Mouse (Mus musculus) thymus, adult 18-20 months (tissue): ENCODE measurements at regions not wholly inside any gene's neighbourhood (a gene's known extent, or its start where the extent isn't known, plus 50 kb on each side); places are given as distances from the start of the nearest gene placed in this dataset.

Source experiments
- DNase-seq, 2 experiments: peaks; one replicate each; pipeline ENCODE4 v3.0.0; 2022; ENCODE audit warnings: mixed read lengths in 2 of 2

DNA sequence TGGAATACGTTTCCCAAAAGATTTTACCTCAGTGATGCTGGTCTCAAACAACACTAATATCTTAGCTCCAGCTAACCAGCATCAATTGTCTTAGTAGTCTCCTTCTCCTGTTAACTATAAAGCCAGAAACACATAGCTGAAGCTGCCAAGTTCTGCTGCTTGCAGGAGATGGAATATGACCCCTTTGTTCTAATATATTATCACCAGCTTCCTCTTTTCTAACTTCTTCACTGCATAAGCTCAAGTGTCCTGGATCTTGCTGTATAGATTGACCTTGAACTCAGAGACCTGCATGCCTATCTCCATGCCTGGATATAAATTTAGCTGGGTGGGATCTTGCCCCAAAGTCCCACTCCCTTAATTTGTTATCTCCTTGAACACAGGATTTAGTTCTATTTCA lies 94.8 kb downstream of the Rbm46 start:
- DNase-seq, result no peak

DNA sequence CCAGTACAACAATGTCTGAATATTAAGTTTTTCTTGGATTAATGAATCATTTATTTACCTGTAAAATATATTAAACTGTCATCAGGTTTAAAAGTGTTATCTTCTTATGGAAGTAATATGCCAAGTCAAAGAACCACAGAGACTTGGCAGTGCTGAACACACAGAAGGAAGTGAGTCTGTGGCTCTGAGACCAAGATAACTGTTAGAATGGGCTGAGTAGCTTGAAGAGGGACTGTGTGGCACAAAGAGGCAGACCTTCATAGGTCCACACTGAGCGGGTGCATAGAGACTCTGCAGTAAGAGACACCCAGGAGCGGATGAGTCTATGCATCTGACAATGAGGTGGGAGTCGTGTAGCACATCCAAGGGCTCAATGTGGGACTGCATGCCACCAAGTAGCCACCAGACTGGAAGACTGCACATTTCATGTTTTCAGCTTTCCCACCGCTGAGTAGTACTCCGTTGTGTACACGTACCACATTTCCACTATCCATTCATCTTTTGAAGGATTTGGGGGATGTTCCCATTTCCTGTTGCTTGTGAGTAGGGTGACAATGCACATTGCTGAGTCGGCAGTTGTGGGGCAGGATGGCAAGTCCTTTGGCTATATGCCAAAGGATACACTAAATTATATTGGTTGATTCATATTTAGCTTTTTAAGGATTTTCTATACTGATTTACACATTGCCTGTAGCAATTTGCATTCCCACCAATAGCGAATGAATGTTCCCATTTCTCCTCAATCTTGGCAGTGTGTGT lies 105.6 kb downstream of the Rbm46 start:
- DNase-seq, result no peak

DNA sequence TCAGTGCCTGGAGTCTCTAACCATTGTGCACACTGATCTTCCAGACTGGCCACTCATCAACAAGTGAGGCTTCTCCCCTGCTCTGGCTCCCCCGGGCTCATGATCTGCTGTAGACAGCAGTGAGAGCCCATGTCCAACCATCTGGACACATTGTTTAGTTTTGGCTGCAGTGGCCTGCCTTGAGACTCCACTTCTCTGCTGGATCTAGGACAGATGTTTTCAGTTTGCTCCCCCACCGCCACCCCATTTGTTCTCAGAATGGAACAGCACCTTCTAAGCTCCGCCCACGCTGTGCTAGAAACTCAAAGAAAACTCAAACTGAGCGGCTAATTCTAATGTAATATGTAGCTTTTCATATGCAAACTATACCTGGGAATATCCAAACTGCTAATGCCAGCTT lies 108.8 kb downstream of the Rbm46 start:
- no peak for DNase-seq

DNA sequence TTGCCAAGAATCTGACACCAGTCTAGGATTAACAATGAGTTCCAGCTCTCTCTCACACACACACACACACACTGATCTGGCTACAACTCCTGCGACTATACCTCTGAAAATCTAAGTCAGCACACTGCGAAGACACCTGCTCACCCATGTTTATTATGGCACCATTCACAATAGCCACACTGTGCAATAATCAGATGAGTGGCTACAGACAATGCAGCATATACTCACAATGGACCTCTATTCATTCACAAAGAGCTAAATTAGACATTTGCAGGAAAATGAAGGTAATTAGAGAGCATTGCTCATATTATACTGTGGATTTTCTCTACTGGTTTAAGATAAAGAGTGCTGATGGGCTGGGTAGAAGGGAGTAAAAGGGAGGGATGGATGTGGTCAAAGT lies 116.3 kb downstream of the Rbm46 start:
- no peak for DNase-seq

DNA sequence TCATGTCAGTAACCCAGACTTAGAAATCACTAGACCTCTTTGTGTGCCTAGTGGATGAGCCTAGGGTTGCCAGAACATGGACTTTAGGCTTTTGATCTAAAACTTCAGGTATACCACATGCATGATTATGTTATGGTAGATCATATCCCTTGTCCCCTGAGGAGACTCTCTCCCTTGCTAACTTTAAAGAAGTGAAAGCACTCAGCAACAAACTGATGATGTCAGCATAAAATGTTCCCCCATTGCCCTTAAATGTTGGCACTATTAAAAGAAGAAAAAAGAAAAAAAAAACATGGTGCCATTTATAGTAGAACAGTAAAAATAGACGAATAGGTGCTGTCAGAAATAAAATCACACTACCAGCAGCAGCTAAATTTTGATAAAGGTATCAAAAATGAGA lies 117.3 kb downstream of the Rbm46 start:
- no peak for DNase-seq

DNA sequence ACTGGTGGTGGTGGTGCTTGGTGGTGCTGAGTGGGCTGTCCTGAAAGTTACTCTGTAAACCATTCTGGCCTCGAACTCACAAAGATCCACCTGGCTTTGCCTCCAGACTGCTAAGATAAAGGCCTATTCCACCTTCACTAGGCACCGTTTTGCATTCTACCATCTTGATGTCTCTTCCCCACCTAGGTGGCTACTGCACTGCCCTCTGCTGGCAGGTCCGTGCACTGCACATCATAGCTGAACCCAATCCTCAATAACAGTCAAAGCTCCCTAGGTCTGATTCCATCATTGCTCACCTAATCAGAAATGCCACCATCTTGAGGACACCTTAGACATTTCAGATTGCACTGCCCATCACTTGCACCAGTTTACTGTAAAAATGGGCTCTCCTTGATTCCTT lies 150.7 kb downstream of the Rbm46 start:
- DNase-seq, result peak in 1 of 2 experiments; percentile 4

DNA sequence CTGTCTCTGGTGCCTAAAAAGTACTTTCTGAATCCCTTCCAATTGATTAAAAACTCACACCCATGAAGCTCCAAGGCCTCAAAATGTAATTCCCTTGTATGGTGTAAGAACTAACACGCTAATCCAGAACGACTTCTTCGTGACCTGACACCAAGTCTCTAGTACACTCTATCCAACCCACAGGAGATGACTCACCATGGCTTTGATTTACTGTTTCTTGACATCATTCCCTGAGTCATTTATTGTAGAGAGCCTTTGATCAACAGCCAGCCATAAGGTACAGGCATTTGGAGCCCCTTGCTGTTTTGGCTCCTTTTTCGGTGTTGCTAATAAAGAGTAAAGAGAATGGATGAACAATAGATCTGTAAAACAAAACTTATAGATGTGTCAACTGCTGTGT lies 159.7 kb upstream of the Npy2r start:
- no peak for DNase-seq

DNA sequence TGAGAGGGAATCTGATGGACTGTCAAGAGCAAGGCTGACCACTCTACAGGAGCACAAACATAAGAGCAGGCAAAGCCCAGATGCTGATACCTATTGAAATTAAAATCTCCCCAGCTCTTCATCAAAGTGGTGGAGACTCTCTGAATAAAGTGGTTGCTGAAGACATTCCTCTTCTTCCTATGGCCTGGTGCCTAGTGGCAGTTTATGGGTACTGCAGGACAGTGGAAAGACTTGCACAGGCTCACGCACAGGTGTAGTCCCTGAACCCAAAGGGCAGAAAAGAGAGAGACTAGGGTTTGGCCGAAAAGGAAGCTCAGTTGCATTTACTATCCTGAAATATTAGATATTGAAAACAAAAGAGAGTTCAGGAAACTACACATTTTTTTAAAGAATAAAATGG lies 144.2 kb upstream of the Npy2r start:
- DNase-seq, result no peak

DNA sequence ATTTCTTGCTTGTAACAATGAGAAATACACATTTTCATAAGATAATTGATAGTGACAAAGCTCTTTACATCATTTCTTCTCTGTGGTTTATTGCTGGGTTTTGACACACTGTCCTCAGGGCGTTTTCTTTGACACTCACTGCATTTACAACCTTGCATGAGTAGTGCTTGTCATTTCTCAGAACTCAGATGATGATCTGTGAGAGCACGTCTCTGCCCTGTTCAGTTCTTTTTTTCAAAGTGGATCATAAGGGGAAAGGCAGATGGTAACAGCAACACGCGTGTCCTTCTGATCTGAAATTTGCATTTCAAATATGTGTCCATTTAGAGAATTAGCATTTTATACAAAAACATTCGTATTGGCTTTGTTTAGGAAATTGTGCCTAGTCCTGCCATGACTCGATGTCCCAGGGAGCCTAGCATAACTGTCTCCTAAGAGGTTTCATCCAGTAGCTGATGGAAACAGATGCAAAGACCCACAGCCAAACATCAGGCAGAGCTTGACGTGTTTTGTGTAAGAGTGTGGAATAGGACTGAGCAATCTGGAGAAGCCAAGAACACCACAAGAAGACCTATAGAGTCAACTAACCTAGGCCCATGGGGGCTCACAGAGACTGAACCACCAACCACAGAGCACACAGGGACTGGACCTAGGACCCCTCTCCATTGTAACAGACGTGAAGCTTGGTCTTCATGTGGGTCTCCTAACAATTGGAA lies 108.4 kb upstream of the Npy2r start:
- DNase-seq, result no peak

DNA sequence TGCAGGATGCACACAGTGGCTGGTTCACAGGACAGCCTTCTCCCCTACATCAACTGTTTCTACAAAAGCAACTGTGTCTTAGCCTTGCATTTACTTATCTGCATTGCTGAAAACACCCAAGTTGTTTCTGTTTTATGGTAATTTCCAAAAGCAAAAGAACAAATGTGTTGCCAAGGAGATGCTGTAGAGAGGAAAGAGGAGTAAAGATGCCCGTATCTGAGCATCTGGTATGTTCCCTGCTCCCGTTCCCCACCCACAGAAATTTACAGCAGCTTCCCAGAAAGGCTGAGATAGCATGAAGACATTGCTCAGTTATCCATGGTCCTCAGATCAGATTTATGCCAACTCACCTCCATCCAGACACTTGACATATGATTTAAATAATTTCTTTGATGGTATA lies 104.5 kb upstream of the Npy2r start:
- DNase-seq, result no peak

DNA sequence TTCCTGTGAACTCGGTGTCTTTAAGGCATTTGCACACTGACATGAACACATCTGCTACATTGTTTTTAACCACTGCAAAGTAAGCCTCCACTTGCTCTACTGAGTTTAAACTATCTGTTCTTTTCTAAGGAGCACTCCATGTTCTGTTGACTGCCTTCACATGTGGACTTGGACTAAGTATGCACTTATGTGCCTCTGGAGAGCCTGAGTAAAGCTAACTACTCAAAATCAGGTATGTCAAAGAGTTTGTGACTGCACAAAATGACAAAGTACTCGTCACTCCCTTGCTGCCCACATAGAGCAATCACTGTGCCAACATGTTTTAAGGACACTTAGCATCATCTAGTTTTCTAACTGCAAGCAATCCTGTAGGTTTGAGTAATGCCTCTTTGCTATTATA lies 92.2 kb upstream of the Npy2r start:
- DNase-seq, result no peak

DNA sequence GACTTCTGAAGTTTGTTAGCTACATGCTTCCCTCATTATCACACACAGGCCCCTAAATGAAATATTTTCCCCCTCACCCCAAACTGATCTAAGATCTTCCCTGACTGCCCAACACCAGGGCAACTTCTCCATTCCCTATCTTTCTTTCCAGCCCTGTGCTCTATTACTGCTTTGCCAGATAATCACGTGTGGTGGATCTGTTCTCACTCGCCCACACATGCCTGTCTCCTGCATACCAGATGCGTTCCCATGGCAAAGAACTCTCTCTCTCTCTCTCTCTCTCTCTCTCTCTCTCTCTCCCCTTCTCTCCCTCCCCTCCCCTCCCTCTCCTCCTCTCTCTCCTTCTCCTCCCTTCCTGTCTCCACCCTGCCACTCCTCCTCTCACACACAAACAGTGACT lies 88.8 kb upstream of the Npy2r start:
- no peak for DNase-seq

DNA sequence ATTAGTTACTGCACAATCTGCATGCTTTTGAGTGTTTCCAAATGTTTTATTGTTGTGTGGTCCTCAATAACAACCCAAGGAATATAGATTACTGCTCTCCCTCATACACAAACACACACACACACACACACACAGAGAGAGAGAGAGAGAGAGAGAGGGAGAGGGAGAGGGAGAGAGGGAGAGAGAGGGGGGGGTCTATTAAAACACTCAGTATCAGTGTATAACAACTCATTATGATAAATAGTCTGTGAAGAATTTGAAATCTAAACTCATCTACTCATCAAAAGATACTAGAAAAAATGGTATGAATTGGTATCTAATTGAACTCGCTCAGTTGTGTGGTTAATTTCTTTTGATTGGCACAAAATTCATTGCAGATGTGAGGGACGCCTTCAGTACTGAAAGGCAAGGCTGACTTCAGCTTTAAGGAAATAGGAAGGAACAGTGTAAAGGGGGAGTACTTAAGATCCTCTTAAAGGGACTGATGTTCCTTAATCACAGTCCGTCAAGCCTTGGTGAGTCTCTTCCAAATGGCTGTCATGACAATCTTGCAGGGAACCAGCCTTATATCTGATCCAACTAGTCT lies 72.6 kb upstream of the Npy2r start:
- DNase-seq, result no peak

DNA sequence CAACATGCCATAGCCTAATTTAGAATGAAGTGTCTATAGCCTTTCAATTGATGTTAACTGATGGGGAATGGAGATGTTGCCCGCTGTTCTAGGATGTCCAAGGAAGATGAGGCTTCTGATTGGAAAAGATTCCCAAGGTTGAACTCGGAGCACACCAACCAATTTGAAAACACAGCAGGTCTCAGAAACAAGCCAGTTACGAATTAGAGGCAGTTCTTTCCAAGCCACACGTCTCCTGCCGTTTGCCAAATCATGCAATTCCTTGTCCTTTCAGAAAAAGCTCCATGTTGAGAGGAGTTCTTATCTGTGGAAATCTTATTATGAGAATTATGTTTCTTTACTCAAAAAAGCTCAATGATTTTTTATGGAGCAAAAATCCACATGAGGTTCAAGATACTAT lies 71.5 kb upstream of the Npy2r start:
- DNase-seq, result no peak

DNA sequence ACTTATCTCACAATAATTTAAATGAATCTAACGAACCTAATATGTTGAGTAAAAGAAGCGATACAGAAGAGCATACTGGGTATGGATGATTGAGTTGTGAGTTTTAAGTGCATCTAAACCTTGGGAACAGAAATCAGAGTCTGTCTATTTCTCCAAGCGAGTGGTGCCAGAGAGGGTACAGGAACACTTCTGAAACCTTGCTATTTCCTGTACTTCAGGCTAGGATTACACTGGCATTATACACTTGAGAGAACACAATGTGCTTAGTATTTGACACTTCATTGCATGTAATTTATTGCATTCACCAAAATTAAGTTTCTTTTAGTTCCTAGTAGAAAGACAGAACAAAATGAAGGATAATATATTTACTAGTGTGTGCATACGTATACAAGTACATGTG lies 54.0 kb upstream of the Npy2r start:
- DNase-seq, result no peak

DNA sequence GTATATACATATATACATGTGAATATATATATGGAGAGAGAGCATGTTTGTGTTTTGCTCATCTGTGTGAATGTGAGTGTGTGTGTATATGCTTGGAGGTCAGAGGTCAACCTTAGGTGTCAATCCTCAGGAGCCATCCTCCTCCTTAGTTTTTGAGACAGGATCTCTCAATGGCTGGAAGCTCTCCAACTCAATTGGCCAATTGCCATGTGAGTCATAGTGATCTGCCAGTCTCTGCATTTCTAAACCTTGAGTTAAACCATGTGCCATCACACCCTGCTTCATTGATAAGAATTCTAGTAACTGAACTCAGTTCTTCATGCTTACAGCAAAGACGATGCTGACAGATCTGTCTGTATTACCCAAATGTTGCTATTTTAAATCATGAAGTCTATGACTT lies 50.8 kb upstream of the Npy2r start:
- no peak for DNase-seq
